Mouse (Mus musculus) lung, postnatal 0 days (tissue): ENCODE data around the gene Ier5. TPM values are rescaled to one million over a fixed set of nuclear protein-coding genes. Genes with fewer than 3 reads are reported as not detected.

Source experiments
- ATAC-seq: fragments of 200-750 bp; cut with Nextera tagmentation; 2 replicates; pipeline ENCODE4 v1.8.0; 2017; ENCODE audit warnings: moderate library complexity
- DNase-seq: peaks from one replicate; pipeline ENCODE4 v3.0.0-alpha.2; 2016; ENCODE audit warnings: low spot score
- H3K27ac ChIP-seq: fragments of 300-500 bp; sonication (generic); 2 replicates; pipeline ENCODE4 v1.5.1; 2014; ENCODE audit warnings: antibody characterized with exemption, mild to moderate bottlenecking, low read length, mixed read lengths
- H3K27me3 ChIP-seq: fragments of 300-500 bp; sonication (generic); replicated peaks from 2 replicates; pipeline ENCODE4 v1.6.1; 2014; ENCODE audit warnings: low read length, mixed read lengths; ENCODE audit not compliant: insufficient read depth
- H3K36me3 ChIP-seq: fragments of 300-500 bp; sonication (generic); 2 replicates; pipeline ENCODE4 v1.6.1; 2014; ENCODE audit warnings: low read length, mixed read lengths; ENCODE audit not compliant: insufficient read depth
- H3K4me1 ChIP-seq: fragments of 300-500 bp; sonication (generic); 2 replicates; pipeline ENCODE4 v1.6.1; 2014; ENCODE audit warnings: antibody characterized with exemption, low read depth, low read length, mixed read lengths; ENCODE audit not compliant: insufficient read depth
- H3K4me2 ChIP-seq: fragments of 300-500 bp; sonication (generic); replicated peaks from 2 replicates; pipeline ENCODE4 v1.6.1; 2014; ENCODE audit warnings: low read depth, mild to moderate bottlenecking, low read length, moderate library complexity, mixed read lengths
- H3K4me3 ChIP-seq: fragments of 300-500 bp; sonication (generic); 2 replicates; pipeline ENCODE4 v1.5.1; 2014; ENCODE audit warnings: low read depth, low read length
- H3K9ac ChIP-seq: fragments of 300-500 bp; sonication (generic); replicated peaks from 2 replicates; pipeline ENCODE4 v1.6.1; 2014; ENCODE audit warnings: low read depth, mild to moderate bottlenecking
- H3K9me3 ChIP-seq: fragments of 300-500 bp; sonication (generic); 2 replicates; pipeline ENCODE4 v1.6.1; 2016; ENCODE audit warnings: low read length, mixed read lengths
- CTCF ChIP-seq: IDR thresholded peaks from 2 replicates; pipeline ENCODE4 v1.5.1; 2016; ENCODE audit warnings: antibody characterized with exemption, mild to moderate bottlenecking
- EP300 ChIP-seq: IDR thresholded peaks from 2 replicates; pipeline ENCODE4 v1.6.1; 2016; ENCODE audit warnings: antibody characterized with exemption, mild to moderate bottlenecking, control low read depth
- WGBS: fragments of 180-500 bp; shearing (Covaris S2); extraction: QIAGEN DNeasy Blood & Tissue Kit; methylation state at CpG from one replicate; pipeline ENCODE4 v1.1.7; 2014; 5-methylcytosine and 5-hydroxymethylcytosine counted together
- polyA plus RNA-seq: library from polyadenylated mRNA; unstranded; fragments of >200 nt; fragmentation: Nextera tagmentation; extraction: Ambion mirVana; gene quantifications from 2 replicates; pipeline ENCODE4 v1.2.1, GENCODE M21; 2015

Gene Ier5
- 10.9 and 15.3 TPM in 2 replicates for polyA plus RNA-seq

DNA sequence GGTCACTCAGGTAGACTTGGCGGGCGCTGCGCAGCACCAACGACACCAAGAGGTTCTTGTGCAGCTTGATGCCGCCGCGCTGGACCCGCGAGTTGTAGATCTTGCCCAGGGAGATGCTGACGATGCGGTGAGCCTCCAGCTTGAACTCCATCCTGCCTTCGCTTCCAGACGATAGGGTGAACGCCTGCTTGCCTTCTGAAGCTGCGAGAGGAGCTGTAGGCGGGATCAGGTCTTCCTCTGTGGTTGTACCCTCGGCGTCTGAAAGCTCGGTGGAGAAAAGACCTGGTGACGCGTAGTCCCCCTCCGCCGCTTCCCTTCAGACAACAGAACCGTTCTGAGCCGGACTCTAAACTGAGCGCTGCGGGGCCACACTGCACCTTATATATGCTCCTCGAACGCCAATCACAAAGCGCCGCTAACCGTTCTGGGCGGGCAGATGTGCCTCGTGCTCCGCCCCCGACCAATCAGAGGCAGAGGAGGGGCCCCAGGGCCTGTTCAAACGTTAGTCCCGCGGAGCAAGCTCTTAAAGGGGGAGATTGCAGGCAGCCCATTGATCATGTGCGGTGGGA, at the start of gene Ier5:
Ier5 (minus strand) TSS at position 357 of the 569 bp plus-strand sequence.
- peak within 1 kb of the TSS; percentile 94 for H3K9ac ChIP-seq

DNA sequence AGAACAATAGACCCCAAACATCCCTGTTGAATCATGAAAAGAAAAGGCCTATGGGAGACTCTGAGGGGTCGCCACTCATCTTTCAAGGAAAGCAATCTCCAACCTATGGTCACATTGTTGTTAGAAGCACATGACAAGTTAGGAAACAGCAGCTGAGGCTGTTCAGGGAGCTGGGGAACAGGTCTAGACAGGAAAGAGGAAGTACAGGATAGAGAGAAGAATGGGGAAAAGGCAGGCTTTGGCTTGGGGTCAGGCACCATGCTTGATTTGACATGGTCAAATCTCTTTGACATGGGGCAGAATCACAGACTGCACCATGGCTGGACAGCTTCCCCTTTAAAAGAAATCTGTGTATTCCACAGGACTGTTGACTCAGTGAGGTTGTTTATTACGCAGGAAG, 47.8 kb upstream of the Ier5 start:
- 76% methylated on average over 2 of the region's 2 CpGs for WGBS
- no peak overlapping the region for H3K4me2 ChIP-seq
- H3K27me3 ChIP-seq: no peaks in the 10 kb centered on the region
- ATAC-seq (no peak), DNase-seq (peak; percentile 35)
- no peak overlapping the region for H3K4me3 ChIP-seq
- no peaks in the 10 kb centered on the region for H3K4me1 ChIP-seq
- TF ChIP-seq CTCF (no peak), EP300 (no peak)
- H3K9ac ChIP-seq: no peak overlapping the region
- H3K9me3 ChIP-seq: no peaks in the 10 kb centered on the region
- no peak overlapping the region for H3K27ac ChIP-seq
- H3K36me3 ChIP-seq: no peaks in the 10 kb centered on the region

More for the DNA sequence above, at the start of gene Ier5:
- under 1% methylated on average over 39 of the region's 40 CpGs for WGBS
- ATAC-seq (peak; percentile 98), DNase-seq (peak; percentile 99)
- Histone ChIP-seq H3K36me3 (no peaks in the 10 kb centered on the region), H3K9me3 (no peaks in the 10 kb centered on the region), H3K27me3 (no peaks in the 10 kb centered on the region), H3K4me2 (peak within 1 kb of the TSS; percentile 79), H3K27ac (peak within 1 kb of the TSS; percentile 88), H3K4me3 (peak within 1 kb of the TSS; percentile 95), H3K4me1 (peaks cover 5% of the 10 kb centered on the region)
- TF ChIP-seq CTCF: no peak
- TF ChIP-seq EP300: 0 out of 2 replicates have a peak, but pooled peaks have one; percentile 15

DNA sequence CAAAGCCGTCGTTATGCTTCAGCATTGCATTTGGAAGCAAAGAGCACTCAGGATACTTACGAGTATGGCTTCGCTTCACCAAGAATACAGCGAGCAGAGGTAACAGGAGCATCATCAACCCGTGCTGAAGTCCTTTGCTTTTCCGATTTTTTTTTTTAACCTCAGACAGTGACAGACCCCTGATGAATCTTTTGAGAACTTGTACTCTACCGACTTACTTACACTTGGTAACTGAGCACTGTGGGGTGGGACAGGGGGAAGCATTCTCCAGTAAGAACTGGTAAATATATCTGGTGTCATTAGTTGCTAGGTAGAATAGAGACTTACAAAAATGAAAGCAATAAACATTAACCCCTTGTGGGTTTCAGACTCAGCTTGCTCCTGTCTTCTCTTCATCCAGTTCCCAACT, 47.1 kb upstream of the Ier5 start, which contains the start of gene Mr1:
Mr1 (minus strand) TSS at position 243 of the 409 bp plus-strand sequence.
- no peaks in the 10 kb centered on the region for H3K4me1 ChIP-seq
- H3K9ac ChIP-seq: peak within 1 kb of the TSS; percentile 44
- no peaks in the 10 kb centered on the region for H3K36me3 ChIP-seq
- 22% methylated on average over 8 of the region's 8 CpGs for WGBS
- H3K4me3 ChIP-seq: peak within 1 kb of the TSS; percentile 50
- no peaks in the 10 kb centered on the region for H3K27me3 ChIP-seq
- peak within 1 kb of the TSS; percentile 52 for H3K4me2 ChIP-seq
- TF ChIP-seq CTCF (no peak), EP300 (no peak)
- peak within 1 kb of the TSS; percentile 81 for H3K27ac ChIP-seq
- ATAC-seq (peak; percentile 94), DNase-seq (peak; percentile 97)
- H3K9me3 ChIP-seq: no peaks in the 10 kb centered on the region

GRCm38 (mm10) chr1:155145620-155146019, 46.2 kb upstream of the Ier5 start:
- peak overlapping the region; percentile 50; the same call in 1 of the 2 replicates for H3K4me3 ChIP-seq
- ATAC-seq (peak; percentile 67), DNase-seq (peak; percentile 77)
- 30% methylated on average over 6 of the region's 6 CpGs for WGBS
- no peaks in the 10 kb centered on the region for H3K27me3 ChIP-seq
- H3K36me3 ChIP-seq: no peaks in the 10 kb centered on the region
- TF ChIP-seq EP300 (no peak), CTCF (no peak)
- H3K9me3 ChIP-seq: no peaks in the 10 kb centered on the region
- peak overlapping the region; percentile 52 for H3K4me2 ChIP-seq
- no peaks in the 10 kb centered on the region for H3K4me1 ChIP-seq
- peak overlapping the region; percentile 44; the same call in 1 of the 2 replicates for H3K9ac ChIP-seq
- H3K27ac ChIP-seq: peak overlapping the region; percentile 81

GRCm38 (mm10) chr1:155140076-155140475, 40.6 kb upstream of the Ier5 start:
- H3K9me3 ChIP-seq: no peaks in the 10 kb centered on the region
- peaks cover 3% of the 10 kb centered on the region; the same call in 1 of the 2 replicates for H3K4me1 ChIP-seq
- peak; percentile 56 for ATAC-seq
- H3K9ac ChIP-seq: no peak overlapping the region
- no peaks in the 10 kb centered on the region for H3K27me3 ChIP-seq
- H3K4me3 ChIP-seq: no peak overlapping the region
- 61% methylated on average over 2 of the region's 2 CpGs for WGBS
- no peaks in the 10 kb centered on the region for H3K36me3 ChIP-seq
- TF ChIP-seq EP300 (no peak), CTCF (peak; percentile 79)
- no peak overlapping the region for H3K27ac ChIP-seq
- peak; percentile 77 for DNase-seq
- H3K4me2 ChIP-seq: no peak overlapping the region

DNA sequence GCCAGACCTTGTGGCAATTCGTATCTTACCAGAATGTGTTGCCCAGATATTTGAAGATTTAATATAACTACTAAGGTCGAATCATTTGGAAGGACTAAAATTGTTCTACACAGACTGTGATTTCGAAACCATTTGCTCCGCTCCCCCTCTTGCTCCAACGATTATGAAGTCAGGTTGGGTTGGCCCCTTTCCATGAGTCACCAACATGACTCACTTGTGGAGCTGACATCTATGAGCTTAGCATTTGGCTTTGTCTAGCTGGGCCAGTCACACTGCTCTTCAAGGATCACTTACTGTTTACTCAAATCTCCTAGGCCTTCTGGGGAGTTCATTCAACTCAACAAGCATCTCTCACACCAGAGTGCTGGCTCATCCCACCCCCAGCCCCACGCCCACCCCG, 39.4 kb upstream of the Ier5 start:
- ATAC-seq (peak; percentile 92), DNase-seq (peak; percentile 94)
- H3K4me2 ChIP-seq: no peak overlapping the region
- WGBS: 49% methylated on average over 7 of the region's 7 CpGs
- no peak overlapping the region for H3K4me3 ChIP-seq
- H3K36me3 ChIP-seq: no peaks in the 10 kb centered on the region
- H3K9me3 ChIP-seq: no peaks in the 10 kb centered on the region
- peak; percentile 70 for TF ChIP-seq EP300
- no peak for TF ChIP-seq CTCF
- H3K27me3 ChIP-seq: no peaks in the 10 kb centered on the region
- H3K4me1 ChIP-seq: peaks cover 3% of the 10 kb centered on the region; the same call in 1 of the 2 replicates
- H3K9ac ChIP-seq: no peak overlapping the region
- no peak overlapping the region for H3K27ac ChIP-seq
